Mouse (Mus musculus) bone marrow macrophage, adult 2 months (primary cell): ENCODE measurements at regions not wholly inside any gene's neighbourhood (a gene's known extent, or its start where the extent isn't known, plus 50 kb on each side); places are given as distances from the start of the nearest gene placed in this dataset.

Experiments used
- CTCF ChIP-seq: IDR thresholded peaks from 2 replicates; pipeline ENCODE4 v1.5.1; 2012; ENCODE audit warnings: low read depth, mild to moderate bottlenecking, low read length, moderate library complexity
- POLR2A ChIP-seq: IDR thresholded peaks from 2 replicates; pipeline ENCODE4 v1.6.1; 2012; ENCODE audit warnings: mild to moderate bottlenecking, low read depth, low read length, borderline replicate concordance

GRCm38 (mm10) chr4:105658581-105658980 is 131.1 kb upstream of the Gm12728 start:
- no peak for TF ChIP-seq CTCF
- no peak for TF ChIP-seq POLR2A
